8 mouse cellular contexts compared by ENCODE assay signal in genomic region chr6:134389917-134390316, GRCm38 (mm10). TPM values are rescaled to one million over a fixed set of nuclear protein-coding genes. Genes with fewer than 3 reads are reported as not detected.
"Had no signal": no experiment of that assay in that cellular context is flagged by ENCODE, and none has a peak within 500 bp of the region (broad histone marks: within the 10 kb centered on the region; RNA-seq: fewer than 3 reads in every experiment).

No protein-coding gene starts in this region.

- H3K4me3 ChIP-seq: layer of hippocampus, adult 2 months; limb, embryonic 12.5 days; liver, embryonic 13.5 days; neural tube, embryonic 12.5 days; stomach, embryonic 15.5 days had no signal

- ATAC-seq: liver, postnatal 0 days had no signal

- H3K4me1 ChIP-seq: limb, embryonic 12.5 days; liver, embryonic 13.5 days; stomach, embryonic 15.5 days had no signal

- H3K4me2 ChIP-seq: limb, embryonic 12.5 days; liver, embryonic 13.5 days; neural tube, embryonic 12.5 days; stomach, embryonic 15.5 days had no signal

- H3K27ac ChIP-seq: layer of hippocampus, adult 2 months; limb, embryonic 12.5 days; liver, embryonic 13.5 days; neural tube, embryonic 12.5 days; stomach, embryonic 15.5 days had no signal

- H3K36me3 ChIP-seq: limb, embryonic 12.5 days; liver, embryonic 13.5 days; neural tube, embryonic 12.5 days; stomach, embryonic 15.5 days had no signal

- H3K27me3 ChIP-seq: limb, embryonic 12.5 days; liver, embryonic 13.5 days; neural tube, embryonic 12.5 days; stomach, embryonic 15.5 days had no signal

- H3K9me3 ChIP-seq: limb, embryonic 12.5 days; liver, embryonic 13.5 days; neural tube, embryonic 12.5 days; stomach, embryonic 15.5 days had no signal

- H3K9ac ChIP-seq: limb, embryonic 12.5 days; liver, embryonic 13.5 days; liver, postnatal 0 days; neural tube, embryonic 12.5 days; stomach, embryonic 15.5 days had no signal

RNA-seq across cellular contexts. Expression of gene Bcl2l14, which starts 6.2 kb away (rescaled TPM):
- total RNA-seq: layer of hippocampus, adult 2 months; layer of hippocampus, postnatal 10 days; left cerebral cortex, postnatal 36 days had no signal
